Mouse (Mus musculus) gastrocnemius, postnatal 25 days (tissue): ENCODE measurements around the gene Mdm1. TPM values are rescaled to one million over a fixed set of nuclear protein-coding genes. Genes with fewer than 3 reads are reported as not detected.

Experiments used
- DNase-seq: peaks from one replicate; pipeline ENCODE4 v3.0.0; 2022
- long read RNA-seq, 2 experiments: library from polyadenylated mRNA; stranded (forward); transcript quantifications; one replicate each; pipeline ENCODE4 v2.0.0; 2021
- total RNA-seq, 2 experiments: library from RNA; stranded (reverse); gene quantifications; 1 replicate in 1 of 2; 2 replicates in 1 of 2; pipeline ENCODE4 v1.2.3; 2021

Mdm1 gene
- 1 to 10 TPM; 1.5 to 2.5 TPM for total RNA-seq
- long read RNA-seq, experiment 1, partial matches to known transcripts = 0 of 1 reads
- long read RNA-seq, experiment 1, other reads (novel, unspliced or antisense) = 0 of 1 reads
- long read RNA-seq, experiment 2 = 0 reads

GRCm38 (mm10) chr10:118141018-118141883 lies at the start of gene Mdm1:
Gene Mdm1, plus strand, starts transcription at chr10:118141811.
- DNase-seq = peak; percentile 99

GRCm38 (mm10) chr10:118092745-118093144 lies 48.9 kb upstream of the Mdm1 start:
- no peak for DNase-seq

- no peak for DNase-seq
Observed at GRCm38 (mm10) chr10:118093728-118094127, 47.9 kb upstream of the Mdm1 start.

- no peak for DNase-seq
Observed at GRCm38 (mm10) chr10:118094853-118095252, 46.8 kb upstream of the Mdm1 start.

- no peak for DNase-seq
Observed at GRCm38 (mm10) chr10:118096223-118096622, 45.4 kb upstream of the Mdm1 start.

- no peak for DNase-seq
Observed at GRCm38 (mm10) chr10:118097898-118098297, 43.7 kb upstream of the Mdm1 start.

GRCm38 (mm10) chr10:118100570-118100969 lies 41.0 kb upstream of the Mdm1 start:
- no peak for DNase-seq

DNA sequence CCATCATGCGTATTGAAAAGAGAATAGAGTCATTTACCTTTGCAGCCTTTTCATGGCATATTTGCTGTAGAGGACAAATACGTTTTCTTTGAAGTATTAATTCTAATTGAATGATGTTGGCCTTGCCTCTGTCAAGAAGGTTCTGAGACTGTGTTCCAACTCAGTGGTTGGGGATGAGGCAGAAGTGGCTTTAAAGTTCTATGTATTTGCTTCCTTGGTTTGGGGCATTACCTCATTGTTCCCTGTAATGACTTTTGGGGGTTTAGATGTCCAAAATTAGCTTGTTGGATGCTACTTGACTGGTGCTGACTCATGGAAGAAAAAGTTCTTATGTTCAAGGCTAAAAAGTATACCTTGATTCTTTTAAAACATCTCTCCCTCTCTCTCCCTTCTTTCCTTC lies 40.6 kb upstream of the Mdm1 start:
- no peak for DNase-seq

- DNase-seq = peak; percentile 92
Observed at GRCm38 (mm10) chr10:118103020-118103666, 38.5 kb upstream of the Mdm1 start.

DNA sequence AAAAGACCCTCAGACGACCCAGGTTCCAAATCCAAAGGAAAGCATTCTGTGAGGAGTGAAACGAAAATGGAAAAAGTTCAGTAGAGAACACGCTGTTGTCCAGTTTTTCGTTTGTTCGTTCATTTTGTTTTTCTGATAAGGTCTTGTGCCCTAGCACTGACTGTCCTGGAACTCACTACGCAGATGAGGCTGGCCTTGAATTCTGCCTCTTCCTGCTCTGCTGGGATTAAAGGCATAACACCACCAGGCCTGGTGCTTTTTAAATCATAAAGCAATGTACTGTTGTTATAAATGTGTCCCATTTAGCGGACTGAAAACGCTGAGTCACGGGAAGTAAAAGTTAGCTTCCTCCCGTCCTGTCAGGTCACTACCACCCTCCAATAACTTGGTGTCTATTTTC lies 37.7 kb upstream of the Mdm1 start:
- no peak for DNase-seq

DNA sequence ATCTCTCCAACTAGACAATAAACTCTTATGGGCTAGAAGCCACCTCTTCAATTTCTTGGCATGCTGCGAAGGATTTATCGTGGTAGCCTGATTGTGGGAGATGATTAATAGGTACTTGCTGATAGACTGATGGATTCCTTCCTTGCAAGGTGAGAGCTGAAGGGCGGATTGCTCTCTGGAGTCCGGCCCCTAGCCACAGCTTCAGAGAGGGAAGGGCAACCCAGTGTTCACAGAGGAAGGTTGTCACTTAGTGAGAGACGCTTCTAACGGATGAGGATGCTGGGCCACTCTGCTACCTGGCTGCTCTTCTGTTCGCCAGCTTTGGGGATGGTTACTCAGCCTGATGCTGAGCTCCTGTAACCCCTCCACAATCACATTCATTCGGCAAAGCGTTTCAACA lies 34.6 kb upstream of the Mdm1 start:
- no peak for DNase-seq

DNA sequence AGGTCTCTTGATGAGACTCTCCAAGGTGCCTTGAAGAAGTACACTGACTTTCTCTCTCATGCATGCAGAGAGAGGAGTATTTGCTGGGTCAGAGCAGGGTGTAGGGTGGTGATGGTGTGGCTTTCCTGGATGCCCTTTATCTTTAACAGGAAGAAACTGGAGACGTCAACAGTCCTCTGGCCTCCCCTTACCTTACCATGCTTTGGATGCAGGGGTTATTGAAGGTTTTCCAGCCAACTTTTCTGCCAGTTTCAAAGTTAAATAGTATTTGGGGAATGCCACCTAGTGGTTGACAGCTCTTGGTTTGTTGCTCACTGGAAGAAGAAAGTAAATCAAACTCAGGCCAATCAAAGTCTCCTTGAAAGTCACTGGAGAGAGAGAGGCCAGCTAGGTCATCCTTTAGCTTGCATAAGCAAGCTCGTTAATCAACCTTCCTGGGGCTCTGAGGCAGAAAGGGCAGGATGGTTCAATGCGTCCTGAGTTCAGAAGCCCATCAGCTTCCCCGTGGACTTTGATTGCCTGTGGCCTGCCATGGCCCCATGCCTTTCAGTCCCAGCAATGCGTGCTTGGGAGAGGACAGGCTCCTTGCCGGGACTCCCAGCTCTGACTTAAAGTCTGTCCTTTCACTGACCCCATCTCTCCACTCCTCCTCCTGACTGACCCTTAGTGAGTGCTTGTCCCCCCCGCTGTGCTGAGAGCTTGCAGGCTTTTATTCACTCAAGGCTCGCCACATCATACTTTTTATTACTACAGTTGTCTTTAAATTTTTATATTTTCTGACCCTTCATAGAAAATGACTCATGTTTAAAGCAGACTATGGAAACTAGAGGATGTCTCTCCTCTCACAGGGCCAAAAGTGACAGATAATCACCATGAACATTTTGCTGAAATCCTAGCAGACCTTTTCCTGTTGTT lies 31.3 kb upstream of the Mdm1 start:
- DNase-seq = no peak

- no peak for DNase-seq
Observed at GRCm38 (mm10) chr10:118110921-118111301, 30.7 kb upstream of the Mdm1 start.

DNA sequence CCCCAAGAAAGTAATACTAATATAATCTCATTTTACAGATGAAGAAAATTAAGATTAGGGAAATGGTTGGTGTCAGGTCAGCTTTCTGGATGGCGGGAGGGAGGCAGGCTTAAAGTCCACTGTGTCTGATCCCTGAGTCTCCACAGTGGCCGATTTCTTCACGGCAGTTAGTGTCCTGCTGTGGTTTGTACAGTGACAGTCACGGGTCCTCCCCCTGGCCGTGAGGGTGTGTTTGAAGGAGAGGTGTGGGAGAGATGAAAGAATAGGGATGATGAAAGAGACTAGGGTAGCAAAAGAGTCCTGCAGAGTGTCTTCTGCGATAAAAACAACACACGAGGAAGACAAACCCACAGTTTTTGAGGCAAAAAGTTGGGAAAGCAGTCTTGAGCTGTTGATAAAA lies 30.0 kb upstream of the Mdm1 start:
- no peak for DNase-seq

GRCm38 (mm10) chr10:118112294-118112893 lies 29.2 kb upstream of the Mdm1 start:
- no peak for DNase-seq

- DNase-seq = no peak
Observed at GRCm38 (mm10) chr10:118113256-118113682, 28.3 kb upstream of the Mdm1 start.

DNA sequence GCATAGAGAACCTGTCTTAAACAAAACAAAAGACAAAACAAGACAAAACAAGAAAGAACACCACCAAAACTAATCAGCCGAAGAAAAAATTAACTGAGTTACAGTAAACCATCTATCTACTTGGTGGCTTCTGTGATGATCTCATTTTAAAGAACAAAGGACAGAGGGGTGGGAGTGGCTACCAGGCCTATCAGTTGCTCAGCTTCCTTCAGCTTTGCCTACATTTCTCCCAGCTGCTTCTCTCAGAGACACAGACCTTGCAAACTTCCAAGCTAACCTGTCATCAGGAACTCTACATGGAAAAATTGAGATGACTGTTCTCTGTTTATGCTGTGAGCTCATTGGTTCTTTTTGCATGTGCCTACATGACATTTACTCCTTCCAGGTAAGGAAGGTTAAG lies 27.3 kb upstream of the Mdm1 start:
- DNase-seq = no peak

GRCm38 (mm10) chr10:118116456-118116855 lies 25.2 kb upstream of the Mdm1 start:
- no peak for DNase-seq

- DNase-seq = peak; percentile 53
Observed at GRCm38 (mm10) chr10:118121047-118121936, 20.3 kb upstream of the Mdm1 start.

DNA sequence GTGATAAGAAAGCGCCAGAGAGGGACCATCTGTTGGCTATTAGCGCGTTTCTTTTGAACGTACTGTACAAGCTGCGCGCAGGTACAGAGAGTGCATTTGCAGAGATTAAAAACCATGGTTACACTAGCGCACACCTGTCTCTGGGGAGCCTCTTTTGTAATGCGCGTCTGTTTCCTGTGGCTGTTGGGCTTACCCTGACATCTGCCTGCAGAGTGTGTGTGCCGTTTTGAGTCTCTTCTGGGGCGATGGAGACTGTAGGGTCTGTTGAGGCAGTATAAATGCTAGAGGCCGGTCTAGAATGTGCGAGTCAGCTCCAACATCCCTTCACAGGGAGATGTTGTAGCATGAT lies 19.7 kb upstream of the Mdm1 start:
- DNase-seq = peak; percentile 36
